Mouse (Mus musculus): Measurements from ENCODE around the gene Myo1e.

- TF ChIP-seq POLR2A (IDR thresholded peaks at IDR 0.05; ENCODE audit: borderline replicate concordance, control insufficient read depth, low read depth, low read length) = no peak
- no peak for TF ChIP-seq CTCF (IDR thresholded peaks at IDR 0.05; ENCODE audit: control insufficient read depth, insufficient read depth, low read length)
Observed at GRCm38 (mm10) chr9:70266186-70266585, 59.0 kb downstream of the Myo1e start.
